17 mouse cellular contexts compared by ENCODE assay signal in the genomic region with DNA sequence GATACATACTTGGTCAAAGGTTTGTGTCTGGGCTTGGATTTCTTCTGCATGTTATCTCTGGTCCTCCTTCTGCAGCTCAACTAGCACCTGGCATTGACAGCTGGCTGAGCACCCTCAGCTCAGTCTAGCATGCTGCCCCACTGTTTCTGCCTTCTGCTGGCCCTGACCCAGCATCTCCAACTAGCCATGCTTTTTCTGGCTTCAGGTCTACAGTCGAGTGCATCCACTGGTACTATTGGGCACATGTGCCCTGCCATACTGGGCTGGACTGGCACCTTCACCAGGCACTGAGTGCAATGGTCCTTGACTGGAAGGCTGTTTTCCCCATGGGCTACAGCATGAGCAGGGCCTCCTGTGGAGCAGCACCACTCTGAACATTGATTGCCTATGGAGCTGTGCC.
A peak's percentile ranks its signal among the peaks of the same experiment; 100 is the strongest.
DNase-seq lines count a peak whose midpoint lies in the region; ATAC-seq lines count a peak whose summit lies in the region.
"Had no signal": no experiment of that assay in that cellular context is flagged by ENCODE, and none has a peak within 500 bp of the region (broad histone marks: within the 10 kb centered on the region; RNA-seq: fewer than 3 reads in every experiment).

No protein-coding gene starts in this region.

- no peaks in the 10 kb centered on the region for H3K36me3 ChIP-seq in forebrain, embryonic 15.5 days
- H3K36me3 ChIP-seq in forebrain, embryonic 10.5 days (replicated peaks), result no peaks in the 10 kb centered on the region
- H3K36me3 ChIP-seq in midbrain, embryonic 12.5 days, result no peaks in the 10 kb centered on the region
- no peaks in the 10 kb centered on the region for H3K36me3 ChIP-seq in midbrain, embryonic 11.5 days (ENCODE audit: control insufficient read depth, insufficient read depth, low read length)
- H3K36me3 ChIP-seq: embryonic facial prominence, embryonic 13.5 days; limb, embryonic 12.5 days; liver, embryonic 12.5 days had no signal

- H3K27me3 ChIP-seq in forebrain, embryonic 15.5 days, result no peaks in the 10 kb centered on the region
- no peaks in the 10 kb centered on the region for H3K27me3 ChIP-seq in forebrain, embryonic 10.5 days (ENCODE audit: poor library complexity, severe bottlenecking)
- H3K27me3 ChIP-seq in midbrain, embryonic 12.5 days, result no peaks in the 10 kb centered on the region
- no peaks in the 10 kb centered on the region for H3K27me3 ChIP-seq in midbrain, embryonic 11.5 days (ENCODE audit: control insufficient read depth, insufficient read depth, low read length)
- H3K27me3 ChIP-seq: embryonic facial prominence, embryonic 13.5 days; limb, embryonic 12.5 days; liver, embryonic 12.5 days had no signal

- no peak for DNase-seq in forebrain, embryonic 10.5 days (ENCODE audit: extremely low spot score, low spot score)
- DNase-seq in midbrain, embryonic 11.5 days (ENCODE audit: low spot score, missing footprints), result no peak
- DNase-seq in right cerebral cortex, postnatal 4 days, result peak; percentile 10
- no peak for DNase-seq in right cerebral cortex, adult 18-20 months
- DNase-seq in frontal cortex, postnatal 36 days (ENCODE audit: low spot score in 2 of 2), result no peak
- DNase-seq: adrenal gland, adult 2 months; cerebellum, adult 8-10 months; gastrocnemius, postnatal 25 days; kidney, adult 11 months; lung, adult 2 months had no signal

- no peak overlapping the region for H3K27ac ChIP-seq in forebrain, embryonic 15.5 days (replicated peaks)
- H3K27ac ChIP-seq in forebrain, embryonic 10.5 days, result no peak overlapping the region
- H3K27ac ChIP-seq in midbrain, embryonic 12.5 days (replicated peaks), result no peak overlapping the region
- no peak overlapping the region for H3K27ac ChIP-seq in midbrain, embryonic 11.5 days (ENCODE audit: low read depth, low read length)
- H3K27ac ChIP-seq: embryonic facial prominence, embryonic 13.5 days; limb, embryonic 12.5 days; liver, embryonic 12.5 days; stomach, postnatal 0 days had no signal

- WGBS in forebrain, embryonic 15.5 days, result 90% methylated on average over 1 of the region's 1 CpGs
- 90% methylated on average over 1 of the region's 1 CpGs for WGBS in forebrain, embryonic 10.5 days
- 91% methylated on average over 1 of the region's 1 CpGs for WGBS in midbrain, embryonic 12.5 days
- WGBS in midbrain, embryonic 11.5 days, result 86% methylated on average over 1 of the region's 1 CpGs

- no peaks in the 10 kb centered on the region for H3K4me1 ChIP-seq in forebrain, embryonic 15.5 days
- no peaks in the 10 kb centered on the region for H3K4me1 ChIP-seq in forebrain, embryonic 10.5 days
- H3K4me1 ChIP-seq in midbrain, embryonic 12.5 days, result no peaks in the 10 kb centered on the region
- no peaks in the 10 kb centered on the region for H3K4me1 ChIP-seq in midbrain, embryonic 11.5 days (ENCODE audit: control insufficient read depth, insufficient read depth, low read length)
- H3K4me1 ChIP-seq: embryonic facial prominence, embryonic 13.5 days; limb, embryonic 12.5 days; liver, embryonic 12.5 days had no signal

- peak; percentile 60 for ATAC-seq in forebrain, embryonic 15.5 days (replicated peaks)
- peak; percentile 44; the same call in 1 of the 2 replicates for ATAC-seq in midbrain, embryonic 12.5 days (ENCODE audit: low FRiP score, low read depth)
- no peak for ATAC-seq in midbrain, embryonic 11.5 days (ENCODE audit: low FRiP score)
- ATAC-seq in monocyte, adult 5-6 weeks (replicated peaks; ENCODE audit: insufficient number of reproducible peaks, low FRiP score, low TSS enrichment, poor library complexity, severe bottlenecking), result 0 out of 2 replicates have a peak, but pooled peaks have one; percentile 27
- ATAC-seq: liver, embryonic 12.5 days had no signal

- H3K9me3 ChIP-seq in forebrain, embryonic 15.5 days, result no peaks in the 10 kb centered on the region
- H3K9me3 ChIP-seq in forebrain, embryonic 10.5 days, result no peaks in the 10 kb centered on the region
- H3K9me3 ChIP-seq in midbrain, embryonic 12.5 days, result no peaks in the 10 kb centered on the region
- H3K9me3 ChIP-seq in midbrain, embryonic 11.5 days (ENCODE audit: control insufficient read depth, low read length), result no peaks in the 10 kb centered on the region
- H3K9me3 ChIP-seq: embryonic facial prominence, embryonic 13.5 days had no signal

- H3K4me3 ChIP-seq in forebrain, embryonic 15.5 days, result no peak overlapping the region
- no peak overlapping the region for H3K4me3 ChIP-seq in forebrain, embryonic 10.5 days
- no peak overlapping the region for H3K4me3 ChIP-seq in midbrain, embryonic 12.5 days
- no peak overlapping the region for H3K4me3 ChIP-seq in midbrain, embryonic 11.5 days (ENCODE audit: low read depth, low read length)
- H3K4me3 ChIP-seq: embryonic facial prominence, embryonic 13.5 days; limb, embryonic 12.5 days; liver, embryonic 12.5 days had no signal

- H3K4me2 ChIP-seq in forebrain, embryonic 15.5 days (replicated peaks), result no peak overlapping the region
- H3K4me2 ChIP-seq in midbrain, embryonic 12.5 days (replicated peaks), result no peak overlapping the region
- no peak overlapping the region for H3K4me2 ChIP-seq in midbrain, embryonic 11.5 days
- H3K4me2 ChIP-seq: embryonic facial prominence, embryonic 13.5 days; limb, embryonic 12.5 days; liver, embryonic 12.5 days had no signal

- H3K9ac ChIP-seq in forebrain, embryonic 15.5 days (replicated peaks), result no peak overlapping the region
- H3K9ac ChIP-seq in midbrain, embryonic 12.5 days (replicated peaks), result no peak overlapping the region
- H3K9ac ChIP-seq in midbrain, embryonic 11.5 days (ENCODE audit: low read length), result no peak overlapping the region
- H3K9ac ChIP-seq: embryonic facial prominence, embryonic 13.5 days; limb, embryonic 12.5 days; liver, embryonic 12.5 days had no signal
